Mouse (Mus musculus): ENCODE results near the gene Pitpnm3. TPM values are rescaled to one million over a fixed set of nuclear protein-coding genes. Genes with fewer than 3 reads are reported as not detected.
A peak's percentile ranks its signal among the peaks of the same experiment; 100 is the strongest.

The Pitpnm3 gene
- total RNA-seq, 2 experiments from 2014 or later: 26.0 to 27.9 TPM

GRCm38 (mm10) chr11:72086251-72087046, 49.1 kb downstream of the Pitpnm3 start:
- peak in 1 of 2 experiments; percentile 40 for DNase-seq

- no peak for DNase-seq
Measured at GRCm38 (mm10) chr11:72084337-72084736, 51.2 kb downstream of the Pitpnm3 start.

- DNase-seq: no peak
Measured at GRCm38 (mm10) chr11:72082601-72083000, 53.0 kb downstream of the Pitpnm3 start.

GRCm38 (mm10) chr11:72080461-72080860, 55.1 kb downstream of the Pitpnm3 start:
- DNase-seq: no peak

GRCm38 (mm10) chr11:72078647-72079046, 56.9 kb downstream of the Pitpnm3 start:
- DNase-seq: peak; percentile 44 to 57

- DNase-seq: no peak
Measured at GRCm38 (mm10) chr11:72078056-72078455, 57.5 kb downstream of the Pitpnm3 start.

- DNase-seq: no peak
Measured at GRCm38 (mm10) chr11:72074230-72074629, 61.3 kb downstream of the Pitpnm3 start.

GRCm38 (mm10) chr11:72072331-72072905, 63.2 kb downstream of the Pitpnm3 start:
- no peak for DNase-seq

GRCm38 (mm10) chr11:72070733-72071132, 64.8 kb downstream of the Pitpnm3 start:
- DNase-seq: no peak

GRCm38 (mm10) chr11:72068026-72068425, 67.6 kb downstream of the Pitpnm3 start:
- DNase-seq: peak in 1 of 2 experiments; percentile 32

- no peak for DNase-seq
Measured at GRCm38 (mm10) chr11:72067326-72067725, 68.3 kb downstream of the Pitpnm3 start.

GRCm38 (mm10) chr11:72066330-72066729, 69.2 kb downstream of the Pitpnm3 start:
- DNase-seq: no peak

- DNase-seq: no peak
Measured at GRCm38 (mm10) chr11:72065103-72065502, 70.5 kb downstream of the Pitpnm3 start.

- no peak for DNase-seq
Measured at GRCm38 (mm10) chr11:72064414-72064813, 71.2 kb downstream of the Pitpnm3 start.

- DNase-seq: no peak
Measured at GRCm38 (mm10) chr11:72061093-72061620, 74.4 kb downstream of the Pitpnm3 start.

GRCm38 (mm10) chr11:72060416-72060815, 75.2 kb downstream of the Pitpnm3 start:
- no peak for DNase-seq

GRCm38 (mm10) chr11:72057166-72057565, 78.4 kb downstream of the Pitpnm3 start:
- no peak for DNase-seq

- DNase-seq: no peak
Measured at GRCm38 (mm10) chr11:72055176-72055575, 80.4 kb downstream of the Pitpnm3 start.

- peak; percentile 68 to 76 for DNase-seq
Measured at GRCm38 (mm10) chr11:72052636-72053035, 82.9 kb downstream of the Pitpnm3 start.

- DNase-seq: no peak
Measured at GRCm38 (mm10) chr11:72052221-72052620, 83.4 kb downstream of the Pitpnm3 start.

GRCm38 (mm10) chr11:72050895-72051858, 84.4 kb downstream of the Pitpnm3 start:
- peak; percentile 56 to 60 for DNase-seq

- no peak for DNase-seq
Measured at GRCm38 (mm10) chr11:72050168-72050894, 85.2 kb downstream of the Pitpnm3 start.
